Mouse (Mus musculus) spleen, adult 2 months (tissue): ENCODE data around the gene Lrp3.

ENCODE experiments used
- CTCF ChIP-seq: fragments of 200-500 bp; IDR thresholded peaks from 2 replicates; pipeline ENCODE4 v1.5.1; 2011; ENCODE audit warnings: mild to moderate bottlenecking, inconsistent platforms; ENCODE audit not compliant: insufficient read depth, insufficient read length, insufficient replicate concordance; ENCODE audit errors: extremely low read depth
- POLR2A ChIP-seq: fragments of 200-500 bp; IDR thresholded peaks from 2 replicates; pipeline ENCODE4 v1.6.1; 2011; ENCODE audit warnings: low read depth, low read length, inconsistent platforms

DNA sequence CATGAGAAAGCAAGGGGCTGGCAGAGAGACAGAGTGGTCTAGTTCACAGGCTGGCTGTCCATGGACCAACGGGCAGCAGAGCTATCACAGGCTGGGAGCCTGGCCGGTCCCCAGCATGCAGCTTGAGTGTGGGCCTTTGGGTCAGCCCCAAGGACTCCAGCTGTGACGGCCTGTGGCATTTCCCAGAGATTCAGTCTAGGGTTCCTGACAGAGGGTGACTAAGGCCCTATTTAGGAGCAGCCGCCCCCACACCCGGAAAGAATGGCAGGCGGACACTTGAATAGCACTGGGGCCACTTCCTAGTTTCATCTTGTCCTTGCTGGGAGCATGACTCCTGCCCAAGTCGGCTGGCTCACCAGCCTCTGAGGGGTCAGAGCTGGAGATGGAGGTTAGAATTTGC, 51.7 kb downstream of the Lrp3 start:
- TF ChIP-seq CTCF, result no peak
- no peak for TF ChIP-seq POLR2A
